Mouse (Mus musculus): ENCODE measurements around the gene Brms1.

Brms1 gene

GRCm38 (mm10) chr19:5038709-5039156, 2.4 kb upstream of the Brms1 start, which contains the start of the genes B4gat1 and AC124502.3:
Gene B4gat1 (plus strand): TSS chr19:5038826.
Gene AC124502.3 (plus strand): TSS chr19:5038891.
- DNase-seq (ENCODE audit: low read depth, low spot score): peak; percentile 87

GRCm38 (mm10) chr19:5039301-5040114, 1.6 kb upstream of the Brms1 start:
- no peak for DNase-seq (ENCODE audit: low read depth, low spot score)

GRCm38 (mm10) chr19:5041588-5041987, 434 bp downstream of the Brms1 start:
- no peak for DNase-seq (ENCODE audit: low read depth, low spot score)

- DNase-seq (ENCODE audit: low read depth, low spot score): no peak
These were observed 4.4 kb downstream of the Brms1 start for GRCm38 (mm10) chr19:5045531-5045930.

GRCm38 (mm10) chr19:5048138-5049056, 7.2 kb downstream of the Brms1 start:
- DNase-seq (ENCODE audit: low read depth, low spot score): no peak

DNA sequence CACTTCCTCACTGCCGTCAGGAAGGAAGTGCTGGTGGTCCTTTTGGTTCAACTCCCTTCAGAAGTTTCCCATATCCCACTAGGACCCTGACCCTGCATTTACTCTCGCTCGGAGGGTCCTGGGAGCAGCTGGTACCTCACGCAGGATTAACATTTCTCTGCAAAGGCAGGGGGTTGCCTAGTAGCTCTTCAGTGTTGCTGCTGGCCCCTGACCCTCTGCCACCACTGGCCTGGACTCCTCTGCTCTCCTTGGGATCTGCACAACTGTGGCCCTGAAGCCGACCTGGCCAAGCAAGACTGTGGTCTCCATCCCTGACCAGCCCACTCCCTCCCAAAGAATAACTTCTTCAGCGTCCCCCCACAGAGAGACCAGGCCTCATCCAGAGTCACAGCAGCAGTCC, 8.2 kb downstream of the Brms1 start:
- no peak for DNase-seq (ENCODE audit: low read depth, low spot score)

- DNase-seq (ENCODE audit: low read depth, low spot score): peak; percentile 89
These were observed 9.1 kb downstream of the Brms1 start, which contains the start of gene Rin1 for GRCm38 (mm10) chr19:5050047-5050905. Gene Rin1 (plus strand): TSS chr19:5050481.

- DNase-seq (ENCODE audit: low read depth, low spot score): no peak
These were observed 9.9 kb downstream of the Brms1 start for GRCm38 (mm10) chr19:5051031-5051430.

- no peak for DNase-seq (ENCODE audit: low read depth, low spot score)
These were observed 10.4 kb downstream of the Brms1 start for GRCm38 (mm10) chr19:5051515-5051914.

DNA sequence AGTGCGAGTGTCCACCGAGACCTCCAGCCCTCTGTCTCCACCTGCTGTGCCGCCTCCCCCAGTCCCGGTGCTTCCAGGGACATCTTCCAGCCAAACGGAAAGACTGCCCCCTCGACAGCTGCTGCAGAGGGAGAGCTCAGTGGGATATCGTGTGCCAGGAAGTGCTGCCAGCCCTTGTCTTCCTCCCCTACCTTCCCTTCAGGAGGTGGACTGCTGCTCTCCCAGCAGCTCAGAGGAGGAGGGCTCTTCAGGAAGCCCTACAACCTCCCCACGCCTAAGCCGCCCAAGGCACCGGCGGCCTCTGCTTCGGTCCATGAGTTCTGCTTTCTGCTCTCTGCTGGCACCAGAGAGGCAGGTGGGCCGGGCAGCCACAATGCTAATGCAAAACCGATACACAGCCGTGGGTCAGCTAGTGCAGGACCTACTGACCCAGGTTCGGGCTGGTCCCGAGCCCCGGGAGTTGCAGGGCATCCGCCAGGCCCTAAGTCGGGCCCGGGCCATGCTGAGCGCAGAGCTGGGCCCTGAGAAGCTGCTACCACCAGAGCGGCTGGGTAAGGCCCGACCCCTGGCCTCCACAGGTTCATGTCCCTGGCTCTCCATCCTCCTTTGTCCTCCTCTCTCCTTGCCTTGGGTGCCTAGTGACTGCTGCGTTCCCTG, 11.1 kb downstream of the Brms1 start:
- no peak for DNase-seq (ENCODE audit: low read depth, low spot score)

- no peak for DNase-seq (ENCODE audit: low read depth, low spot score)
These were observed 11.7 kb downstream of the Brms1 start for GRCm38 (mm10) chr19:5052853-5053252.

GRCm38 (mm10) chr19:5053909-5054308, 12.8 kb downstream of the Brms1 start:
- DNase-seq (ENCODE audit: low read depth, low spot score): peak; percentile 74

DNA sequence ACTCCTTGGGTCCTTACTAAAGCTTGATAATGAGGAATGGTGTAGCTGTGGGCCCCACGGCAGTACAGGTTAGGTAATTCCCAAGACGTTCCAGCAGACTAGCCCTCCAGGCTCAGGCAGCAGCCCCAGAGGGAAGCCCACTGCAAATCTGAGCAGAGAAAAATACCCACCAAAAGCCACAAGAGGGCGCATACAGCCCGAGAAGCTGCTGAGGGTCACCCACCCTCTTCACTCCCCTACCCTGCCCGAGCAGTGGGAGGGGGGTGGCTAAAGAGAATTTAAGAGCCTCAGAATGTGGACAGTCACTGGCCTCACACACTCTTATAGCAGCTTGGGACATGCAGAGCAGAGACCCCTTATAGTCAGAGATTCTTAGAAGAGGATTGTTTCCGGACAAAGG, 15.1 kb downstream of the Brms1 start:
- peak; percentile 70 for DNase-seq (ENCODE audit: low read depth, low spot score)

GRCm38 (mm10) chr19:5057876-5058775, 17.0 kb downstream of the Brms1 start:
- peak; percentile 96 for DNase-seq (ENCODE audit: low read depth, low spot score)

- peak; percentile 89 for DNase-seq (ENCODE audit: low read depth, low spot score)
These were observed 17.9 kb downstream of the Brms1 start for GRCm38 (mm10) chr19:5058801-5059771.

DNA sequence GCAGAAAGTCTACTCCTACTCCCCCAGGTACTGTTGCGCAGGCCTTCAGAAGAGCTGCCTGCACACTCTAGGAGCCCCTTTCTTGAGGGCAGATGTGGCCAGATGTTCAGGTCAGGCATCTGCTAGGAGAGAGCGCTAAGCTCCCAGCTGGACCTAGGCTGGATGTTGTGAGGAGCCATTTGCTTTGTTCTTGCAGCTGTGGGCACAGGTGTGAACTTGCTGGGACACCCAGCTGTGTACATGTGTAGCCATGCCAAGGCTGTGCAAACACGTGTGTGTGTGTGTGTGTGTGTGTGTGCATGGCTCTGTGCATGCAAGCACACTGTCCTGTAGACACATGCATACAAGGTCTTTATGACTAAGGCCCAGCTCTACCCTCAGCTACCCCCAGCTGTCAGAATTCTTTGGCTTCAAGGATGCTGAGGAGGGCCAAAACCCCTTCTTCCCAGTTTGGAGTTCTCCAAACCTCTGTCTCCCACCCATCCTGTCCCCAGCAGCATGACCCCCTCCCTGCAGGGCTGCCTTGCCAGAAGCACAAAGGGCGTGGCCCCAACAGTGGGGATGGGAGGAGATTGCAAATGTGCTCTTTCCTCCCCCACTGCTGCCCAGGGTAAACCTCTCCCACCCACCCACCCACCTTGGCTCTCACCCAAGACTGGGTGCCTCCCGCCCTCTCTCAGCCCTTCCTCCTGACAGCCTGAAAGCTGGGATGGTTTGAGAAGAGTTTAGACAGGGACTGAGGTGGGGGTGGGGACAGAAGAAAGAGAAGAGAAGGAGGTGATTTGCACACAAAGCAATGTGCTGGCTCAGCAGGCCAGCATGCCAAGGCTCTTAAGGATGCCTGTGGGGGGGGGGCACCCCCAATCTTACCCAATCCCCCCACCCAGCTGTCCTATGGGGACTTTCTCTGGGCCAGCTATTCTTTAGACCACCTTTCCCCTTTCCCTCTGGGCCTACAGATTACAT, 19.5 kb downstream of the Brms1 start:
- peak; percentile 82 for DNase-seq (ENCODE audit: low read depth, low spot score)

GRCm38 (mm10) chr19:5062041-5062440, 20.9 kb downstream of the Brms1 start:
- DNase-seq (ENCODE audit: low read depth, low spot score): no peak
